Mouse (Mus musculus): Measurements from ENCODE around the gene Nf1. TPM values are rescaled to one million over a fixed set of nuclear protein-coding genes. Genes with fewer than 3 reads are reported as not detected.

Nf1 gene
- total RNA-seq (2014; fragmentation: Nextera tagmentation) (78.0 and 84.6 TPM in 2 replicates), total RNA-seq (2017) (25.7 and 27.0 TPM in 2 replicates), polyA plus RNA-seq (2012) (7.1 and 7.8 TPM in 2 replicates)

- Histone ChIP-seq H3K4me1 (ENCODE audit: insufficient read depth, low read depth, low read length) (peaks cover 25% of the 10 kb centered on the region), H3K4me3 (ENCODE audit: low read depth, low read length) (peak within 1 kb of the TSS; percentile 84), H3K27me3 (ENCODE audit: insufficient read depth, low read length) (peaks cover 11% of the 10 kb centered on the region; the same call in 1 of the 2 replicates), H3K9me3 (replicated peaks) (peaks cover 5% of the 10 kb centered on the region), H3K36me3 (replicated peaks) (peaks cover 23% of the 10 kb centered on the region)
- DNase-seq (ENCODE audit: low spot score) (peak; percentile 98), ATAC-seq (ENCODE audit: extremely low read depth, insufficient number of reproducible peaks, low FRiP score, poor library complexity, severe bottlenecking) (peak; percentile 77)
- no peak for TF ChIP-seq POLR2AphosphoS5 (IDR thresholded peaks at IDR 0.05; ENCODE audit: insufficient replicate concordance, low read depth, low read length)
- TF ChIP-seq GATA2 (IDR thresholded peaks at IDR 0.05; ENCODE audit: borderline replicate concordance, low read depth, low read length), result no peak
- no peak for TF ChIP-seq TAL1 (conservative IDR thresholded peaks at IDR 0.05; ENCODE audit: low read depth, low read length)
- no peak for TF ChIP-seq GATA1 (IDR thresholded peaks at IDR 0.05; ENCODE audit: borderline replicate concordance, low read length)
- TF ChIP-seq CTCF (IDR thresholded peaks at IDR 0.05; ENCODE audit: low read depth, low read length), result no peak
Observed at GRCm38 (mm10) chr11:79339234-79339807, at the start of gene Nf1. TSS of gene Nf1 (plus strand) at chr11:79339693.

- peaks cover 13% of the 10 kb centered on the region for H3K27me3 ChIP-seq (ENCODE audit: insufficient read depth, low read length)
- no peak for DNase-seq (ENCODE audit: low spot score)
- no peaks in the 10 kb centered on the region for H3K36me3 ChIP-seq (replicated peaks)
- H3K9me3 ChIP-seq (replicated peaks), result no peaks in the 10 kb centered on the region
- peaks cover 60% of the 10 kb centered on the region for H3K4me1 ChIP-seq (ENCODE audit: insufficient read depth, low read depth, low read length)
- TF ChIP-seq GATA2 (IDR thresholded peaks at IDR 0.05; ENCODE audit: borderline replicate concordance, low read depth, low read length), result no peak
- no peak for TF ChIP-seq POLR2AphosphoS5 (IDR thresholded peaks at IDR 0.05; ENCODE audit: insufficient replicate concordance, low read depth, low read length)
- ATAC-seq (ENCODE audit: extremely low read depth, insufficient number of reproducible peaks, low FRiP score, poor library complexity, severe bottlenecking), result no peak
- no peak overlapping the region for H3K4me3 ChIP-seq (ENCODE audit: low read depth, low read length)
Observed at GRCm38 (mm10) chr11:79290473-79290872, 49.0 kb upstream of the Nf1 start.

GRCm38 (mm10) chr11:79291651-79292050 lies 47.8 kb upstream of the Nf1 start:
- peaks cover 13% of the 10 kb centered on the region for H3K27me3 ChIP-seq (ENCODE audit: insufficient read depth, low read length)
- ATAC-seq (ENCODE audit: extremely low read depth, insufficient number of reproducible peaks, low FRiP score, poor library complexity, severe bottlenecking), result no peak
- H3K4me1 ChIP-seq (ENCODE audit: insufficient read depth, low read depth, low read length), result peaks cover 58% of the 10 kb centered on the region
- no peaks in the 10 kb centered on the region for H3K36me3 ChIP-seq (replicated peaks)
- no peak for DNase-seq (ENCODE audit: low spot score)
- H3K9me3 ChIP-seq (replicated peaks), result no peaks in the 10 kb centered on the region
- H3K4me3 ChIP-seq (ENCODE audit: low read depth, low read length), result no peak overlapping the region
- TF ChIP-seq GATA2 (IDR thresholded peaks at IDR 0.05; ENCODE audit: borderline replicate concordance, low read depth, low read length), result no peak
- no peak for TF ChIP-seq POLR2AphosphoS5 (IDR thresholded peaks at IDR 0.05; ENCODE audit: insufficient replicate concordance, low read depth, low read length)
- TF ChIP-seq CTCF (IDR thresholded peaks at IDR 0.05; ENCODE audit: low read depth, low read length), result no peak
- TF ChIP-seq TAL1 (conservative IDR thresholded peaks at IDR 0.05; ENCODE audit: low read depth, low read length), result no peak
- no peak for TF ChIP-seq GATA1 (IDR thresholded peaks at IDR 0.05; ENCODE audit: borderline replicate concordance, low read length)

GRCm38 (mm10) chr11:79292130-79292529 lies 47.4 kb upstream of the Nf1 start:
- no peak for ATAC-seq (ENCODE audit: extremely low read depth, insufficient number of reproducible peaks, low FRiP score, poor library complexity, severe bottlenecking)
- Histone ChIP-seq H3K4me1 (ENCODE audit: insufficient read depth, low read depth, low read length) (peaks cover 59% of the 10 kb centered on the region), H3K4me3 (ENCODE audit: low read depth, low read length) (no peak overlapping the region), H3K9me3 (replicated peaks) (no peaks in the 10 kb centered on the region), H3K27me3 (ENCODE audit: insufficient read depth, low read length) (peaks cover 13% of the 10 kb centered on the region), H3K36me3 (replicated peaks) (no peaks in the 10 kb centered on the region)
- no peak for TF ChIP-seq POLR2AphosphoS5 (IDR thresholded peaks at IDR 0.05; ENCODE audit: insufficient replicate concordance, low read depth, low read length)
- TF ChIP-seq GATA2 (IDR thresholded peaks at IDR 0.05; ENCODE audit: borderline replicate concordance, low read depth, low read length), result no peak
- no peak for TF ChIP-seq TAL1 (conservative IDR thresholded peaks at IDR 0.05; ENCODE audit: low read depth, low read length)
- TF ChIP-seq CTCF (IDR thresholded peaks at IDR 0.05; ENCODE audit: low read depth, low read length), result no peak
- no peak for TF ChIP-seq GATA1 (IDR thresholded peaks at IDR 0.05; ENCODE audit: borderline replicate concordance, low read length)
- DNase-seq (ENCODE audit: low spot score), result no peak

- TF ChIP-seq CTCF (IDR thresholded peaks at IDR 0.05; ENCODE audit: low read depth, low read length) (no peak), POLR2AphosphoS5 (IDR thresholded peaks at IDR 0.05; ENCODE audit: insufficient replicate concordance, low read depth, low read length) (no peak), TAL1 (conservative IDR thresholded peaks at IDR 0.05; ENCODE audit: low read depth, low read length) (no peak), GATA2 (IDR thresholded peaks at IDR 0.05; ENCODE audit: borderline replicate concordance, low read depth, low read length) (no peak), GATA1 (IDR thresholded peaks at IDR 0.05; ENCODE audit: borderline replicate concordance, low read length) (no peak)
- DNase-seq (ENCODE audit: low spot score) (no peak), ATAC-seq (ENCODE audit: extremely low read depth, insufficient number of reproducible peaks, low FRiP score, poor library complexity, severe bottlenecking) (no peak)
- peaks cover 55% of the 10 kb centered on the region for H3K4me1 ChIP-seq (ENCODE audit: insufficient read depth, low read depth, low read length)
- H3K9me3 ChIP-seq (replicated peaks), result no peaks in the 10 kb centered on the region
- no peaks in the 10 kb centered on the region for H3K36me3 ChIP-seq (replicated peaks)
- peaks cover 13% of the 10 kb centered on the region for H3K27me3 ChIP-seq (ENCODE audit: insufficient read depth, low read length)
- H3K4me3 ChIP-seq (ENCODE audit: low read depth, low read length), result no peak overlapping the region
Observed at GRCm38 (mm10) chr11:79293025-79293424, 46.5 kb upstream of the Nf1 start.

- H3K4me1 ChIP-seq (ENCODE audit: insufficient read depth, low read depth, low read length), result peaks cover 57% of the 10 kb centered on the region
- DNase-seq (ENCODE audit: low spot score) (no peak), ATAC-seq (ENCODE audit: extremely low read depth, insufficient number of reproducible peaks, low FRiP score, poor library complexity, severe bottlenecking) (no peak)
- no peaks in the 10 kb centered on the region for H3K36me3 ChIP-seq (replicated peaks)
- TF ChIP-seq GATA2 (IDR thresholded peaks at IDR 0.05; ENCODE audit: borderline replicate concordance, low read depth, low read length), result no peak
- no peak for TF ChIP-seq GATA1 (IDR thresholded peaks at IDR 0.05; ENCODE audit: borderline replicate concordance, low read length)
- no peak for TF ChIP-seq TAL1 (conservative IDR thresholded peaks at IDR 0.05; ENCODE audit: low read depth, low read length)
- TF ChIP-seq CTCF (IDR thresholded peaks at IDR 0.05; ENCODE audit: low read depth, low read length), result no peak
- TF ChIP-seq POLR2AphosphoS5 (IDR thresholded peaks at IDR 0.05; ENCODE audit: insufficient replicate concordance, low read depth, low read length), result no peak
- peaks cover 13% of the 10 kb centered on the region for H3K27me3 ChIP-seq (ENCODE audit: insufficient read depth, low read length)
- no peaks in the 10 kb centered on the region for H3K9me3 ChIP-seq (replicated peaks)
- no peak overlapping the region for H3K4me3 ChIP-seq (ENCODE audit: low read depth, low read length)
Observed at GRCm38 (mm10) chr11:79293971-79294370, 45.5 kb upstream of the Nf1 start.

Measured in G1E (cell line).